Mouse (Mus musculus) kidney, postnatal 0 days (tissue): ENCODE data around the gene Chd4. TPM values are rescaled to one million over a fixed set of nuclear protein-coding genes. Genes with fewer than 3 reads are reported as not detected.
A peak's percentile ranks its signal among the peaks of the same experiment; 100 is the strongest.

Experiments
- ATAC-seq: fragments of 200-750 bp; cut with Nextera tagmentation; replicated peaks from 2 replicates; pipeline ENCODE4 v1.8.0; 2017; ENCODE audit warnings: low read depth, moderate number of reproducible peaks, moderate TSS enrichment, moderate library complexity; ENCODE audit not compliant: low FRiP score
- DNase-seq: peaks from one replicate; pipeline ENCODE4 v3.0.0-alpha.2; 2016; ENCODE audit warnings: low spot score
- H3K27ac ChIP-seq: fragments of 300-500 bp; sonication (generic); 2 replicates; pipeline ENCODE4 v1.5.1; 2014; ENCODE audit warnings: mild to moderate bottlenecking
- H3K27me3 ChIP-seq: fragments of 300-500 bp; sonication (generic); 2 replicates; pipeline ENCODE4 v1.6.1; 2014; ENCODE audit warnings: low read length, mixed read lengths; ENCODE audit not compliant: insufficient read depth
- H3K36me3 ChIP-seq: fragments of 300-500 bp; sonication (generic); 2 replicates; pipeline ENCODE4 v1.6.1; 2014; ENCODE audit warnings: low read length, mixed read lengths; ENCODE audit not compliant: insufficient read depth
- H3K4me1 ChIP-seq: fragments of 300-500 bp; sonication (generic); replicated peaks from 2 replicates; pipeline ENCODE4 v1.6.1; 2014; ENCODE audit warnings: antibody characterized with exemption, low read length, mixed read lengths; ENCODE audit not compliant: insufficient read depth
- H3K4me2 ChIP-seq: fragments of 300-500 bp; sonication (generic); 2 replicates; pipeline ENCODE4 v1.6.1; 2014; ENCODE audit warnings: mild to moderate bottlenecking, low read length, moderate library complexity, mixed read lengths
- H3K4me3 ChIP-seq: fragments of 300-500 bp; sonication (generic); replicated peaks from 2 replicates; pipeline ENCODE4 v1.5.1; 2014; ENCODE audit warnings: low read depth, low read length
- H3K9ac ChIP-seq: fragments of 300-500 bp; sonication (generic); 2 replicates; pipeline ENCODE4 v1.6.1; 2014; ENCODE audit warnings: low read depth, low read length
- H3K9me3 ChIP-seq: fragments of 300-500 bp; sonication (generic); replicated peaks from 2 replicates; pipeline ENCODE4 v1.6.1; 2016; ENCODE audit warnings: low read length, inconsistent platforms, mixed read lengths
- CTCF ChIP-seq: IDR thresholded peaks from 2 replicates; pipeline ENCODE4 v1.5.1; 2016; ENCODE audit warnings: antibody characterized with exemption, low read depth, mild to moderate bottlenecking, moderate library complexity
- WGBS: fragments of 180-500 bp; shearing (Covaris S2); extraction: QIAGEN DNeasy Blood & Tissue Kit; methylation state at CpG from one replicate; pipeline ENCODE4 v1.1.7; 2014; 5-methylcytosine and 5-hydroxymethylcytosine counted together
- polyA plus RNA-seq: library from polyadenylated mRNA; unstranded; fragments of >200 nt; fragmentation: Nextera tagmentation; extraction: Ambion mirVana; gene quantifications from 2 replicates; pipeline ENCODE4 v1.2.1, GENCODE M21; 2015

The Chd4 gene
- polyA plus RNA-seq, 1 experiment from 2014 or later = 64.2 TPM

GRCm38 (mm10) chr6:125164672-125165327 lies 69.0 kb downstream of the Chd4 start:
- no peak for TF ChIP-seq CTCF
- peak overlapping the region; percentile 86 for H3K9ac ChIP-seq
- ATAC-seq = peak; percentile 18
- H3K4me1 ChIP-seq = peaks cover 29% of the 10 kb centered on the region
- H3K4me3 ChIP-seq = peak overlapping the region; percentile 86
- H3K9me3 ChIP-seq = no peaks in the 10 kb centered on the region
- under 1% methylated on average over 38 of the region's 39 CpGs for WGBS
- peak overlapping the region; percentile 88 for H3K27ac ChIP-seq
- no peaks in the 10 kb centered on the region for H3K27me3 ChIP-seq
- H3K36me3 ChIP-seq = peaks cover 23% of the 10 kb centered on the region
- peak overlapping the region; percentile 87 for H3K4me2 ChIP-seq
- DNase-seq = peak; percentile 87

- peak overlapping the region; percentile 86 for H3K4me3 ChIP-seq
- no peaks in the 10 kb centered on the region for H3K9me3 ChIP-seq
- peaks cover 29% of the 10 kb centered on the region for H3K4me1 ChIP-seq
- ATAC-seq (peak; percentile 87), DNase-seq (peak; percentile 98)
- peaks cover 23% of the 10 kb centered on the region for H3K36me3 ChIP-seq
- H3K27me3 ChIP-seq = no peaks in the 10 kb centered on the region
- peak overlapping the region; percentile 87 for H3K4me2 ChIP-seq
- no peak for TF ChIP-seq CTCF
- peak overlapping the region; percentile 89 for H3K27ac ChIP-seq
- 1% methylated on average over 36 of the region's 36 CpGs for WGBS
- peak overlapping the region; percentile 86 for H3K9ac ChIP-seq
These were observed 69.6 kb downstream of the Chd4 start for GRCm38 (mm10) chr6:125165328-125165891.

GRCm38 (mm10) chr6:125166051-125166751 lies 70.4 kb downstream of the Chd4 start, which contains the start of gene Gapdh:
Gapdh (minus strand) TSS chr6:125166467.
- peak within 1 kb of the TSS; percentile 86 for H3K4me3 ChIP-seq
- TF ChIP-seq CTCF = no peak
- H3K4me2 ChIP-seq = peak within 1 kb of the TSS; percentile 87
- peak; percentile 79 for DNase-seq
- peak within 1 kb of the TSS; percentile 86 for H3K9ac ChIP-seq
- peaks cover 25% of the 10 kb centered on the region for H3K4me1 ChIP-seq
- H3K27me3 ChIP-seq = no peaks in the 10 kb centered on the region
- peak within 1 kb of the TSS; percentile 89 for H3K27ac ChIP-seq
- ATAC-seq = peak; percentile 73
- under 1% methylated on average over 18 of the region's 18 CpGs for WGBS
- no peaks in the 10 kb centered on the region for H3K9me3 ChIP-seq
- H3K36me3 ChIP-seq = peaks cover 30% of the 10 kb centered on the region

- H3K9me3 ChIP-seq = no peaks in the 10 kb centered on the region
- DNase-seq (peak; percentile 17), ATAC-seq (0 out of 2 replicates have a peak, but pooled peaks have one; percentile 1)
- peaks cover 34% of the 10 kb centered on the region for H3K36me3 ChIP-seq
- H3K4me1 ChIP-seq = peaks cover 25% of the 10 kb centered on the region
- 20% methylated on average over 10 of the region's 10 CpGs for WGBS
- TF ChIP-seq CTCF = no peak
- H3K27ac ChIP-seq = peak overlapping the region; percentile 89
- H3K27me3 ChIP-seq = no peaks in the 10 kb centered on the region
- peak overlapping the region; percentile 65 for H3K4me2 ChIP-seq
- peak overlapping the region; percentile 86; the same call in 1 of the 2 replicates for H3K9ac ChIP-seq
- H3K4me3 ChIP-seq = peak overlapping the region; percentile 86
These were observed 71.3 kb downstream of the Chd4 start for GRCm38 (mm10) chr6:125166861-125167650.

GRCm38 (mm10) chr6:125168086-125168485 lies 72.3 kb downstream of the Chd4 start:
- no peak for TF ChIP-seq CTCF
- H3K27me3 ChIP-seq = no peaks in the 10 kb centered on the region
- DNase-seq (no peak), ATAC-seq (no peak)
- no peak overlapping the region for H3K27ac ChIP-seq
- no peak overlapping the region for H3K9ac ChIP-seq
- H3K4me3 ChIP-seq = no peak overlapping the region
- 91% methylated on average over 14 of the region's 14 CpGs for WGBS
- H3K36me3 ChIP-seq = peaks cover 44% of the 10 kb centered on the region
- H3K4me1 ChIP-seq = peaks cover 25% of the 10 kb centered on the region
- no peaks in the 10 kb centered on the region for H3K9me3 ChIP-seq
- H3K4me2 ChIP-seq = no peak overlapping the region

GRCm38 (mm10) chr6:125170194-125170593 lies 74.4 kb downstream of the Chd4 start:
- DNase-seq (no peak), ATAC-seq (no peak)
- H3K4me3 ChIP-seq = no peak overlapping the region
- H3K4me2 ChIP-seq = no peak overlapping the region
- peaks cover 16% of the 10 kb centered on the region for H3K4me1 ChIP-seq
- TF ChIP-seq CTCF = peak; percentile 36; the same call in 1 of the 2 replicates
- peaks cover 56% of the 10 kb centered on the region for H3K36me3 ChIP-seq
- no peaks in the 10 kb centered on the region for H3K27me3 ChIP-seq
- WGBS = 74% methylated on average over 6 of the region's 6 CpGs
- H3K9ac ChIP-seq = no peak overlapping the region
- no peaks in the 10 kb centered on the region for H3K9me3 ChIP-seq
- no peak overlapping the region for H3K27ac ChIP-seq
